Mouse (Mus musculus): Measurements from ENCODE around the gene Gm20388. TPM values are rescaled to one million over a fixed set of nuclear protein-coding genes. Genes with fewer than 3 reads are reported as not detected.

Gm20388 gene
- polyA plus RNA-seq, 1 experiment, result 18.7 TPM

DNA sequence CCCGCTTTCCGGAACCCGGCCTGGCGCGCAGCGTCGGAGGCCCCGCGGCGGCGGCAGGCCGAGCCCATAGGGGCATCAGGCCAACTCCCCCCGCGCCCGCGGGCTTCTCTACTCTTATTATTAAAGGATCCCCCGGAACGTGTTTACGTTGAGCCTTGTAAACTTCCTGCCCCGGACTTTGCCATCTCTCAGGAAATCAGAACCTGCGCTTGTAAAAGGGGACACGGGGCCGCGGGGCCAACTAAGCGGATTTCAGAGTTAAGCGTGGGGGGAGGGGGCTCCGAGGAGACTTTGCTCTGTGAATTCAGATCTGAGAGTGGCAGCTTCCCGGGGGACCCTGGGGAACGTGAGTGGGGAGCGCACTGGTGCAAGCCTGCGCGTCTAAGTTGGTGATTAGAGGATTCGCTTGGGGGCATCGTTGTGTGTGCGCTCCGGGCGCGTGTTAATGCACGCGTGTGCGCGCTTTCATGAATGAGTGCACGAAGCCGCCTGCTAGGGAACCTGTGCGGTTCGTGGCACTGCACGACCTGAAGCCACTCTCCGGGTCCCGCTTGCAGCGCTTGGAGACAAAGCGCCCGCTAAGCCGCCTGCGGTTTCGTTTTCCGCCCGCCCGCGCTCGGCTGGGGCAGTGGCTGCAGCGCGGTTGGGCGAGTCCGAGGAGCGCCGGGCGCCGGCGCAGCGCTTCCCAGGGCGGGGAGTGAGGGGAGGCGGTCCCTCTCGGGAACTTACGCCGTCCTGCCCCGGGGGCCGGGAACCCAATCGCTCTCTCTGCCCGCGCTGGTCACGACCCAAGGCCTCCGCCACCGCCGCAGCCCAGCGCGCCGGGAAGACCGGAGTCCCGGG lies 1172.7 kb downstream of the Gm20388 start:
- WGBS, result under 1% methylated on average over 89 of the region's 89 CpGs
- Histone ChIP-seq H3K4me3 (replicated peaks; ENCODE audit: insufficient read depth, low read depth, low read length) (peak overlapping the region; percentile 34), H3K27ac (ENCODE audit: insufficient read depth, low read length) (no peak overlapping the region), H3K4me1 (ENCODE audit: control insufficient read depth, insufficient read depth, low read length) (no peaks in the 10 kb centered on the region), H3K27me3 (ENCODE audit: control insufficient read depth, insufficient read depth, low read length) (peaks cover 10% of the 10 kb centered on the region; the same call in 1 of the 2 replicates)
- TF ChIP-seq CTCF (IDR thresholded peaks at IDR 0.05; ENCODE audit: borderline replicate concordance, insufficient read depth, low read depth, low read length), result no peak
- no peak for TF ChIP-seq POLR2A (IDR thresholded peaks at IDR 0.05; ENCODE audit: borderline replicate concordance, insufficient read depth, low read length)
- DNase-seq, result no peak

DNA sequence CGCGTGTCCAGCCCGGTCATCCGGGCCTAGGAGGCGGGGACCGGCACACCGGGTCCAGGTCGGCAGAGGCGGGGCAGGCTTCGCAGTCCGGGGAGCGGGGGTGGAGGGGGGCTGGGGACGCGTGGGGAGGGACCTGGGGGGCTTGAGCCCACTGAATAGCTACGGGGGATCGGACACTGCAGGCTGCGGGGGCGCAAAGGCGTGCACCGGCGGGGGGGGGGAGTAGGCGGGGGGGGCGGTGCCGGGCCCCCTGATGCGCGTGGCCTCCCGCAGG lies 1173.2 kb downstream of the Gm20388 start:
- WGBS, result 1% methylated on average over 21 of the region's 27 CpGs
- TF ChIP-seq POLR2A (IDR thresholded peaks at IDR 0.05; ENCODE audit: borderline replicate concordance, insufficient read depth, low read length) (no peak), CTCF (IDR thresholded peaks at IDR 0.05; ENCODE audit: borderline replicate concordance, insufficient read depth, low read depth, low read length) (no peak)
- H3K27me3 ChIP-seq (ENCODE audit: control insufficient read depth, insufficient read depth, low read length), result peaks cover 10% of the 10 kb centered on the region; the same call in 1 of the 2 replicates
- no peak for DNase-seq
- no peak overlapping the region for H3K27ac ChIP-seq (ENCODE audit: insufficient read depth, low read length)
- H3K4me1 ChIP-seq (ENCODE audit: control insufficient read depth, insufficient read depth, low read length), result no peaks in the 10 kb centered on the region
- peak overlapping the region; percentile 1 for H3K4me3 ChIP-seq (replicated peaks; ENCODE audit: insufficient read depth, low read depth, low read length)

DNA sequence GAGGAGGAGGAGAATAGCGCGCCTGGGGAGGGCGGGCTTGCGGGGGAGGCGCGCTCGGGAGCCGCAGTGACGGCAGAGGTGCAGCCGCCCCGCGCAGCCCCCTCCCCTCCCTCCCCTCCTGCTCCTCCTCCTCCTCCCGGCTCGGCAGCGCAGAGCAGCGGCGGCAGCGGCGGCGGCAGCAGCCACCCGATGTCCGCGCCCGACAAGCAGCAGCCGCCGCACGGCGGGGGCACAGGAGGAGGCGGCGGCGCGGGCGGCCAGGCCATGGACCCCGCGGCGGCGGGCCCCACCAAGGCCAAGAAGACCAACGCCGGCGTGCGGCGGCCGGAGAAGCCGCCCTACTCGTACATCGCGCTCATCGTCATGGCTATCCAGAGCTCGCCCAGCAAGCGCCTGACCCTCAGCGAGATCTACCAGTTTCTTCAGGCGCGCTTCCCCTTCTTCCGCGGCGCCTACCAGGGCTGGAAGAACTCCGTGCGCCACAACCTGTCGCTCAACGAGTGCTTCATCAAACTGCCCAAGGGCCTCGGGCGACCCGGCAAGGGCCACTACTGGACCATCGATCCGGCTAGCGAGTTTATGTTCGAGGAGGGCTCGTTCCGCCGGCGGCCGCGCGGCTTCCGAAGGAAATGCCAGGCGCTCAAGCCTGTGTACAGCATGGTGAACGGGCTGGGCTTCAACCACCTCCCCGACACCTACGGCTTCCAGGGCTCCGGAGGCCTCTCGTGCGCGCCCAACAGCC lies 1173.7 kb downstream of the Gm20388 start, which contains the start of gene Foxf1:
TSS of gene Foxf1 (plus strand) at position 177 of the 742 bp plus-strand sequence.
- H3K4me3 ChIP-seq (replicated peaks; ENCODE audit: insufficient read depth, low read depth, low read length), result peak within 1 kb of the TSS; percentile 34
- no peak for TF ChIP-seq CTCF (IDR thresholded peaks at IDR 0.05; ENCODE audit: borderline replicate concordance, insufficient read depth, low read depth, low read length)
- no peak for TF ChIP-seq POLR2A (IDR thresholded peaks at IDR 0.05; ENCODE audit: borderline replicate concordance, insufficient read depth, low read length)
- no peaks in the 10 kb centered on the region for H3K4me1 ChIP-seq (ENCODE audit: control insufficient read depth, insufficient read depth, low read length)
- H3K27me3 ChIP-seq (ENCODE audit: control insufficient read depth, insufficient read depth, low read length), result peaks cover 11% of the 10 kb centered on the region; the same call in 1 of the 2 replicates
- no peak for DNase-seq
- no peak within 1 kb of the TSS for H3K27ac ChIP-seq (ENCODE audit: insufficient read depth, low read length)
- under 1% methylated on average over 50 of the region's 83 CpGs for WGBS

DNA sequence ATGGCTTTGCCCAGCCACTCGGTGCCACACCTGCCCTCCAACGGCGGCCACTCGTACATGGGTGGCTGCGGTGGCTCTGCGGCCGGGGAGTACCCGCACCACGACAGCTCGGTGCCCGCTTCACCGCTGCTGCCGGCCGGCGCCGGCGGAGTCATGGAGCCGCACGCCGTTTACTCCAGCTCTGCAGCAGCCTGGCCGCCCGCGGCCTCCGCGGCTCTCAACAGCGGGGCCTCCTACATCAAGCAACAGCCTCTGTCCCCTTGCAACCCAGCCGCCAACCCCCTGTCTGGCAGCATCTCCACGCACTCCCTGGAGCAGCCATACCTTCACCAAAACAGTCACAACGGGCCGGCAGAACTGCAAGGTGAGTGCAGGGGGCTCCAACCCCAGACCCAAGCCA lies 1174.4 kb downstream of the Gm20388 start:
- Histone ChIP-seq H3K4me3 (replicated peaks; ENCODE audit: insufficient read depth, low read depth, low read length) (no peak overlapping the region), H3K27ac (ENCODE audit: insufficient read depth, low read length) (no peak overlapping the region), H3K4me1 (ENCODE audit: control insufficient read depth, insufficient read depth, low read length) (no peaks in the 10 kb centered on the region), H3K27me3 (ENCODE audit: control insufficient read depth, insufficient read depth, low read length) (peaks cover 12% of the 10 kb centered on the region; the same call in 1 of the 2 replicates)
- no peak for TF ChIP-seq POLR2A (IDR thresholded peaks at IDR 0.05; ENCODE audit: borderline replicate concordance, insufficient read depth, low read length)
- TF ChIP-seq CTCF (IDR thresholded peaks at IDR 0.05; ENCODE audit: borderline replicate concordance, insufficient read depth, low read depth, low read length), result no peak
- no peak for DNase-seq
- 7% methylated on average over 30 of the region's 30 CpGs for WGBS

DNA sequence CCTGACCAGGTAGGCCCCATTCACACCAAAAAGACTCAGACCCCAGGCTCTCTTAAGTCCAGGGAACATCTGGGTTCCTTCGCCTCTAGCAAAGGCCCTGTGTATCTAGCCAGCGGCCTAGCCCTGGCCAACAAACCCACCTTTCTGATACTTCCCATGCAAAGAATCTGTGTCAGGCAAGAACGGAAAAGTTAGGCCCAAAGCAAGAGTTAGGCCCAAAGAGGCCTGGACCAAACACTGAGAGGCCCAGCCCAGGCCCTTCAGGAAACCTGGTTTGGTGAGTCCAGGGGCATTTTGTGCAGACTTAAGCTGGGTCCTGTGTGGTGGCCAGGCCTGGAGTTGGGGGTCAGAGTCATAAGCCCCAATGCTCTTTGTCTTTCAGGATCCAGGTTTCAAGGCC lies 1174.9 kb downstream of the Gm20388 start:
- H3K27me3 ChIP-seq (ENCODE audit: control insufficient read depth, insufficient read depth, low read length), result peaks cover 12% of the 10 kb centered on the region; the same call in 1 of the 2 replicates
- TF ChIP-seq CTCF (IDR thresholded peaks at IDR 0.05; ENCODE audit: borderline replicate concordance, insufficient read depth, low read depth, low read length) (no peak), POLR2A (IDR thresholded peaks at IDR 0.05; ENCODE audit: borderline replicate concordance, insufficient read depth, low read length) (no peak)
- no peak overlapping the region for H3K4me3 ChIP-seq (replicated peaks; ENCODE audit: insufficient read depth, low read depth, low read length)
- 76% methylated on average over 3 of the region's 3 CpGs for WGBS
- no peaks in the 10 kb centered on the region for H3K4me1 ChIP-seq (ENCODE audit: control insufficient read depth, insufficient read depth, low read length)
- H3K27ac ChIP-seq (ENCODE audit: insufficient read depth, low read length), result no peak overlapping the region
- no peak for DNase-seq

DNA sequence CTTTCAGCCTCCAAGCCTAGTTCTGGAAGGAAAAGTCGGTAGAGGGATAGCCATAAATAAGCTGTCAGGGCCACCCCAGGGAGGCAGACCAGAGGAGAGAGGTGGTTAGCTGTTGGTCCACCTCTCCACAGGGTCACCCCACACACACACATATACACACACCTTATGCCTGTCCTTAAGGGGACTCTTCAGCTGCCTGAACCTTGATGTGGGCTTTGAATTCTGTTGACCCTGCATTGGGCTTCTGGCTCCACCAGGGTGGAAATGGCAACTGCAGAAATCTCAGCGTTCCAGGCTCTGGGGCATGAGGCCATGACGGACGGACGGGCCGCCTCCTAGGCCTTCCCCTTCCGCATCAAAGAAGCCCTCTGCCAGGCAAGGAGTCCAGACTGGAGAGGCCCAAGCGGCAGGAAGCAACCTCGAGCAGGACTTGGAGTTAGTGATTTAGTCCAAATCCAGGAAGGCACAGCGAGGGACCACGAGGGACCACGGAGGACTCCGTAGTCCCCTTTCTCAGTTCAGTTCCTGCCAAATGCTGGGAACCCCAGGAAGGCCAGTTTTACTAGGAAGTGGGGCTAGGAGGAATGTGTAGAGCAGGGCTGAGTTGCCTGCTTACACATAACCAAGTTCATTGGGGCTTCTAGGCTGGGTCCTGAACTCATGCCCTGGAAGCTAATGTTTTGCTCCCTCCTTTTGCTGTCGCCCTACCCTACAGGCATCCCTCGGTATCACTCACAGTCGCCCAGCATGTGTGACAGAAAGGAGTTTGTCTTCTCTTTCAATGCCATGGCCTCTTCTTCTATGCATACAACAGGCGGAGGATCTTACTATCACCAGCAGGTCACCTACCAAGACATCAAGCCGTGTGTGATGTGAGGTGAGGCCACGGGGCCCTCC lies 1175.6 kb downstream of the Gm20388 start:
- no peak for DNase-seq
- TF ChIP-seq CTCF (IDR thresholded peaks at IDR 0.05; ENCODE audit: borderline replicate concordance, insufficient read depth, low read depth, low read length) (no peak), POLR2A (IDR thresholded peaks at IDR 0.05; ENCODE audit: borderline replicate concordance, insufficient read depth, low read length) (no peak)
- no peak overlapping the region for H3K4me3 ChIP-seq (replicated peaks; ENCODE audit: insufficient read depth, low read depth, low read length)
- peaks cover 10% of the 10 kb centered on the region; the same call in 1 of the 2 replicates for H3K27me3 ChIP-seq (ENCODE audit: control insufficient read depth, insufficient read depth, low read length)
- WGBS, result 34% methylated on average over 19 of the region's 19 CpGs
- no peak overlapping the region for H3K27ac ChIP-seq (ENCODE audit: insufficient read depth, low read length)
- no peaks in the 10 kb centered on the region for H3K4me1 ChIP-seq (ENCODE audit: control insufficient read depth, insufficient read depth, low read length)

DNA sequence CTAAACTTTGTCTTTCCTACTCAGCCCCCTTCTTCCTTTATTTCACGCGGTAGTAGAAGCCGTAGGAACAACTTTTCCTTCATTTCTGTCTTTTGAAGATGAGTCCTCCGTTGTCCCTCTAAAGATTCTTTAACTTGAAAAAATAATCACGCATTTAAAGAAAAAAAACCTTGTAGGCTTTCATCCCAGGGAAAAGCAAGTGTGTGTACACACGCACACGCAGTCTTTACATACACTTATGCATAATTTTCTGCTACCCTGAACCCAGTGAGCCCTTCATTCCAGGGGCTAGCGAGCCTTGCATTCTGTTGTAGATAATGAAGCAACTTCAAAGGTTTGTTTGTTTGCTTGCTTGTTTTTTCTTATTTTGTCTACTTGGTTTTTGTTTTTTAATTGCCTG lies 1177.6 kb downstream of the Gm20388 start:
- peaks cover 2% of the 10 kb centered on the region; the same call in 1 of the 2 replicates for H3K4me1 ChIP-seq (ENCODE audit: control insufficient read depth, insufficient read depth, low read length)
- no peak for TF ChIP-seq CTCF (IDR thresholded peaks at IDR 0.05; ENCODE audit: borderline replicate concordance, insufficient read depth, low read depth, low read length)

More for the DNA sequence above, 1177.6 kb downstream of the Gm20388 start:
- WGBS, result 6% methylated on average over 8 of the region's 8 CpGs
- DNase-seq, result no peak
- Histone ChIP-seq H3K4me3 (replicated peaks; ENCODE audit: insufficient read depth, low read depth, low read length) (no peak overlapping the region), H3K27ac (ENCODE audit: insufficient read depth, low read length) (no peak overlapping the region), H3K27me3 (ENCODE audit: control insufficient read depth, insufficient read depth, low read length) (peaks cover 7% of the 10 kb centered on the region; the same call in 1 of the 2 replicates)
